Comparison of ENCODE assay signal across 29 mouse cellular contexts in the genomic region with DNA sequence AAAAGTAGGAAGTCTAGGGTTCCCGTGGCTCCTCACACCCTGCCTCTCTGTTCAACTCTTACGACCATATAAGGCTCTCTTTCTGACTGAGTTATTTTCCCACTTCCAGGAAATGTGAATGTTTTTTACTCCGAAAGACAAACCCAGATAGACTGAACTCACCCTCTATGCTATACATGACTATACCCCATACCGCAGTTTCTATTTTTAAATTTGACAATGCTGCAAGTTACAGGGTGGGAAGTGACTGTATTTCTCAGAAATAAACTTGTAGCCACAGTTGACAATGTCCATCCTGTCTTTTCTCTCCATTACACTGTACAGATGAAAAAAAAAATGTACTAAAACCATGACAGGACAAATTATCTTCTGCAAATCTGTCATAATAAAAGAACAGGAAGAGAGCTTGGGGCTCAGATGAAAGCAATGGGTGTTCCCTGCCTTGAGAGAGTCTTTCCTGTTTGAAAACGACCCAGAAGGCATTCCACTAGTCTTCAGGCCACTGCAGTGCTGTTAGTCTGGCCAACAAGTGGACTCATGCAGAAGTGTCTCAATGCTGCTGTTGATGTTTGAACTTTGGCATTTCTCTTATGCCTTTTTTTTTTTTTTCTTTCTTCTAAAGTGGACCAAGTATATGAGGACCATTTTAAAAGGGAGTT.
DNase-seq lines count a peak whose midpoint lies in the region; ATAC-seq and TF ChIP-seq lines count a peak whose summit lies in the region.
"Had no signal": no experiment of that assay in that cellular context is flagged by ENCODE, and none has a peak within 500 bp of the region (broad histone marks: within the 10 kb centered on the region; RNA-seq: fewer than 3 reads in every experiment).

No protein-coding gene starts in this region.

- H3K27me3 ChIP-seq in kidney, postnatal 0 days (ENCODE audit: insufficient read depth, low read length) = no peaks in the 10 kb centered on the region
- H3K27me3 ChIP-seq in lung, postnatal 0 days (replicated peaks; ENCODE audit: insufficient read depth, low read length) = no peaks in the 10 kb centered on the region
- H3K27me3 ChIP-seq in stomach, embryonic 15.5 days (replicated peaks) = no peaks in the 10 kb centered on the region
- H3K27me3 ChIP-seq: heart, embryonic 13.5 days; hindbrain, embryonic 15.5 days; limb, embryonic 12.5 days; midbrain, embryonic 12.5 days had no signal

- H3K4me1 ChIP-seq in kidney, postnatal 0 days (replicated peaks; ENCODE audit: insufficient read depth, low read length) = no peaks in the 10 kb centered on the region
- no peaks in the 10 kb centered on the region for H3K4me1 ChIP-seq in lung, postnatal 0 days (ENCODE audit: insufficient read depth, low read depth, low read length)
- H3K4me1 ChIP-seq in stomach, embryonic 15.5 days = peaks cover 2% of the 10 kb centered on the region; the same call in 1 of the 2 replicates
- H3K4me1 ChIP-seq: embryonic facial prominence, embryonic 13.5 days; heart, embryonic 13.5 days; hindbrain, embryonic 15.5 days; limb, embryonic 12.5 days; midbrain, embryonic 12.5 days had no signal

- H3K9ac ChIP-seq in kidney, postnatal 0 days (ENCODE audit: low read depth, low read length) = no peak overlapping the region
- no peak overlapping the region for H3K9ac ChIP-seq in lung, postnatal 0 days (replicated peaks; ENCODE audit: low read depth)
- no peak overlapping the region for H3K9ac ChIP-seq in stomach, embryonic 15.5 days
- H3K9ac ChIP-seq: embryonic facial prominence, embryonic 13.5 days; heart, embryonic 13.5 days; hindbrain, embryonic 15.5 days; limb, embryonic 12.5 days; midbrain, embryonic 12.5 days had no signal

- H3K4me3 ChIP-seq in kidney, postnatal 0 days (replicated peaks; ENCODE audit: low read depth, low read length) = no peak overlapping the region
- H3K4me3 ChIP-seq in lung, postnatal 0 days (ENCODE audit: low read depth, low read length) = no peak overlapping the region
- H3K4me3 ChIP-seq in stomach, embryonic 15.5 days (replicated peaks) = no peak overlapping the region
- H3K4me3 ChIP-seq: embryonic facial prominence, embryonic 13.5 days; heart, adult 2 months; heart, embryonic 13.5 days; hindbrain, embryonic 10.5 days; hindbrain, embryonic 15.5 days; layer of hippocampus, adult 2 months; left cerebral cortex, adult 2 months; limb, embryonic 12.5 days; midbrain, embryonic 12.5 days had no signal

- peak; percentile 69 for TF ChIP-seq EP300 in lung, postnatal 0 days (IDR thresholded peaks at IDR 0.05)

- 50% methylated on average over 5 of the region's 5 CpGs for WGBS in kidney, postnatal 0 days
- 34% methylated on average over 5 of the region's 5 CpGs for WGBS in lung, postnatal 0 days
- WGBS in stomach, embryonic 15.5 days = 43% methylated on average over 5 of the region's 5 CpGs

- ATAC-seq in kidney, postnatal 0 days (replicated peaks; ENCODE audit: low FRiP score, low read depth) = 0 out of 2 replicates have a peak, but pooled peaks have one; percentile 38
- peak; percentile 82 for ATAC-seq in lung, postnatal 0 days
- ATAC-seq in stomach, embryonic 15.5 days (ENCODE audit: insufficient read depth, low FRiP score, low read depth) = no peak
- ATAC-seq: CD4-positive, CD25-positive, alpha-beta regulatory T cell, adult 4 months; forebrain, embryonic 16.5 days had no signal

- no peaks in the 10 kb centered on the region for H3K9me3 ChIP-seq in kidney, postnatal 0 days (replicated peaks; ENCODE audit: low read length)
- no peaks in the 10 kb centered on the region for H3K9me3 ChIP-seq in lung, postnatal 0 days (ENCODE audit: low read length)
- H3K9me3 ChIP-seq in stomach, embryonic 15.5 days = no peaks in the 10 kb centered on the region
- H3K9me3 ChIP-seq: embryonic facial prominence, embryonic 13.5 days; heart, embryonic 13.5 days; hindbrain, embryonic 10.5 days; hindbrain, embryonic 15.5 days; limb, embryonic 12.5 days; midbrain, embryonic 12.5 days had no signal

- DNase-seq in kidney, postnatal 0 days (ENCODE audit: low spot score) = peak; percentile 77
- no peak for DNase-seq in kidney, postnatal 10 days
- peak; percentile 52 for DNase-seq in lung, postnatal 0 days (ENCODE audit: low spot score)
- DNase-seq in lung, adult 18-20 months = no peak
- DNase-seq in induced T-regulatory cell, adult 2 months (ENCODE audit: low read depth) = peak; percentile 29
- no peak for DNase-seq in spleen, adult 12 weeks (ENCODE audit: low spot score)
- DNase-seq in neural tube, embryonic 10.5 days (ENCODE audit: extremely low spot score, low spot score) = no peak
- DNase-seq: adrenal gland, postnatal 14 days; cerebellum, adult 11 months; cerebellum, adult 9-10 months; cerebellum, postnatal 36 days; heart, adult 2 months; heart, postnatal 10 days; kidney, adult 2 months; kidney, postnatal 25 days; retina, postnatal 1 day; right cerebral cortex, postnatal 14 days had no signal

- H3K36me3 ChIP-seq in kidney, postnatal 0 days (ENCODE audit: insufficient read depth, low read length) = no peaks in the 10 kb centered on the region
- no peaks in the 10 kb centered on the region for H3K36me3 ChIP-seq in lung, postnatal 0 days (ENCODE audit: insufficient read depth, low read length)
- no peaks in the 10 kb centered on the region for H3K36me3 ChIP-seq in stomach, embryonic 15.5 days
- H3K36me3 ChIP-seq: embryonic facial prominence, embryonic 13.5 days; heart, embryonic 13.5 days; hindbrain, embryonic 10.5 days; hindbrain, embryonic 15.5 days; limb, embryonic 12.5 days; midbrain, embryonic 12.5 days had no signal

- H3K4me2 ChIP-seq in kidney, postnatal 0 days (ENCODE audit: low read length) = no peak overlapping the region
- H3K4me2 ChIP-seq in lung, postnatal 0 days (replicated peaks; ENCODE audit: low read depth, low read length) = no peak overlapping the region
- H3K4me2 ChIP-seq in stomach, embryonic 15.5 days = no peak overlapping the region
- H3K4me2 ChIP-seq: embryonic facial prominence, embryonic 13.5 days; heart, embryonic 13.5 days; hindbrain, embryonic 15.5 days; limb, embryonic 12.5 days; liver, embryonic 11.5 days; midbrain, embryonic 12.5 days had no signal

- peak overlapping the region; percentile 47; the same call in 1 of the 2 replicates for H3K27ac ChIP-seq in kidney, postnatal 0 days
- H3K27ac ChIP-seq in lung, postnatal 0 days (ENCODE audit: low read length) = no peak overlapping the region
- H3K27ac ChIP-seq in stomach, embryonic 15.5 days = peak overlapping the region; percentile 52; the same call in 1 of the 2 replicates
- H3K27ac ChIP-seq: embryonic facial prominence, embryonic 13.5 days; heart, adult 2 months; heart, embryonic 13.5 days; hindbrain, embryonic 10.5 days; hindbrain, embryonic 15.5 days; layer of hippocampus, adult 2 months; left cerebral cortex, adult 2 months; limb, embryonic 12.5 days; midbrain, embryonic 12.5 days had no signal

- no peak for TF ChIP-seq CTCF in kidney, postnatal 0 days (IDR thresholded peaks at IDR 0.05; ENCODE audit: low read depth)
- no peak for TF ChIP-seq CTCF in lung, postnatal 0 days (IDR thresholded peaks at IDR 0.05)

Comparison
In these comparisons a context has a peak if more than half of its experiments do, and no peak if none do; other contexts are left out.
1. DNase-seq: peak in kidney, postnatal 0 days (single experiment), lung, postnatal 0 days (single experiment) and induced T-regulatory cell, adult 2 months (single experiment); none in kidney, postnatal 10 days (single experiment), lung, adult 18-20 months (0 of 2), spleen, adult 12 weeks (single experiment) and neural tube, embryonic 10.5 days (single experiment).